Mouse (Mus musculus): ENCODE measurements at regions not wholly inside any gene's neighbourhood (a gene's known extent, or its start where the extent isn't known, plus 50 kb on each side); places are given as distances from the start of the nearest gene placed in this dataset.

GRCm38 (mm10) chr2:173353435-173354241 is 77.3 kb upstream of the Pmepa1 start:
- CTCF ChIA-PET = interaction anchor here in 2 of 4 experiments (0.5 to 0.6 kb wide), 2 partner anchors 63 to 103 kb away, joined by 3 read pairs; no protein-coding TSS in a partner anchor
- POLR2A ChIA-PET = interaction anchor here in 1 of 4 experiments (0.6 kb wide), 1 partner anchor 141 kb away, joined by 3 read pairs; no protein-coding TSS in a partner anchor

GRCm38 (mm10) chr2:173356786-173357185 is 80.5 kb upstream of the Pmepa1 start:
- ChIA-PET POLR2A (interaction anchor here in 3 of 4 experiments (0.5 to 2.7 kb wide), 12 partner anchors 9 to 277 kb away, joined by 3 to 8 read pairs (median 4); no protein-coding TSS in a partner anchor), CTCF (interaction anchor here in 2 of 4 experiments (0.6 to 1.2 kb wide), 5 partner anchors 8 to 127 kb away, joined by 3 to 6 read pairs (median 4); no protein-coding TSS in a partner anchor)

- ChIA-PET POLR2A (interaction anchor here in 2 of 4 experiments (0.9 to 1.4 kb wide), 4 partner anchors 8 to 114 kb away, joined by 3 to 4 read pairs (median 3); no protein-coding TSS in a partner anchor), CTCF (interaction anchor here in 1 of 4 experiments (0.6 to 1.3 kb wide), 2 partner anchors 8 to 23 kb away, joined by 3 read pairs; no protein-coding TSS in a partner anchor)
Measured at GRCm38 (mm10) chr2:173365441-173366166, 89.3 kb upstream of the Pmepa1 start.

GRCm38 (mm10) chr2:173366734-173367133 is 90.4 kb upstream of the Pmepa1 start:
- POLR2A ChIA-PET = interaction anchor here in 3 of 4 experiments (0.6 to 1.3 kb wide), 4 partner anchors 9 to 15 kb away, joined by 3 to 4 read pairs (median 3); no protein-coding TSS in a partner anchor
- CTCF ChIA-PET = no interaction called here

- POLR2A ChIA-PET = interaction anchor here in 2 of 4 experiments (0.9 to 1.3 kb wide), 2 partner anchors 8 to 26 kb away, joined by 3 read pairs; no protein-coding TSS in a partner anchor
- CTCF ChIA-PET = interaction anchor here in 1 of 4 experiments (0.5 kb wide), 1 partner anchor 420 kb away, joined by 7 read pairs; no protein-coding TSS in a partner anchor
Measured at GRCm38 (mm10) chr2:173368899-173369298, 92.6 kb upstream of the Pmepa1 start.

GRCm38 (mm10) chr2:173376926-173377325 is 100.6 kb upstream of the Pmepa1 start:
- POLR2A ChIA-PET = no interaction called here
- CTCF ChIA-PET = interaction anchor here in 1 of 4 experiments (0.6 kb wide), 1 partner anchor 731 kb away, joined by 3 read pairs; no protein-coding TSS in a partner anchor

GRCm38 (mm10) chr2:173377497-173378257 is 101.3 kb upstream of the Pmepa1 start:
- POLR2A ChIA-PET = no interaction called here
- CTCF ChIA-PET = interaction anchor here in 2 of 4 experiments (0.6 kb wide), 2 partner anchors 50 to 730 kb away, joined by 3 to 10 read pairs; no protein-coding TSS in a partner anchor

- CTCF ChIA-PET = interaction anchor here in 3 of 4 experiments (0.5 to 0.7 kb wide), 3 partner anchors 22 to 200 kb away, joined by 3 read pairs; no protein-coding TSS in a partner anchor
Measured at GRCm38 (mm10) chr2:173379736-173380135, 103.4 kb upstream of the Pmepa1 start.

GRCm38 (mm10) chr2:173380341-173380761 is 104.0 kb upstream of the Pmepa1 start:
- POLR2A ChIA-PET = interaction anchor here in 2 of 4 experiments (0.6 to 0.9 kb wide), 2 partner anchors 10 to 71 kb away, joined by 3 read pairs; no protein-coding TSS in a partner anchor
- CTCF ChIA-PET = interaction anchor here in 3 of 4 experiments (0.6 to 0.7 kb wide), 3 partner anchors 23 to 275 kb away, joined by 3 read pairs; no protein-coding TSS in a partner anchor

More at GRCm38 (mm10) chr2:173379736-173380135, 103.4 kb upstream of the Pmepa1 start:
- POLR2A ChIA-PET = interaction anchor here in 1 of 4 experiments (0.9 kb wide), 1 partner anchor 10 kb away, joined by 3 read pairs; no protein-coding TSS in a partner anchor

GRCm38 (mm10) chr2:173382176-173382813 is 106.0 kb upstream of the Pmepa1 start:
- ChIA-PET POLR2A (interaction anchor here in 3 of 4 experiments (0.7 to 1.0 kb wide), 3 partner anchors 9 to 25 kb away, joined by 3 to 5 read pairs (median 5); no protein-coding TSS in a partner anchor), CTCF (interaction anchor here (0.5 to 0.9 kb wide), 5 partner anchors 20 to 224 kb away, joined by 3 to 14 read pairs (median 4); no protein-coding TSS in a partner anchor)

GRCm38 (mm10) chr2:173384935-173385586 is 108.7 kb upstream of the Pmepa1 start:
- ChIA-PET CTCF (interaction anchor here in 1 of 4 experiments (1.9 kb wide), 1 partner anchor 155 kb away, joined by 5 read pairs; no protein-coding TSS in a partner anchor), POLR2A (interaction anchor here in 1 of 4 experiments (0.6 to 1.1 kb wide), 2 partner anchors 34 to 155 kb away, joined by 3 read pairs; no protein-coding TSS in a partner anchor)

GRCm38 (mm10) chr2:173385722-173386141 is 109.4 kb upstream of the Pmepa1 start:
- CTCF ChIA-PET = interaction anchor here in 1 of 4 experiments (1.9 kb wide), 1 partner anchor 156 kb away, joined by 5 read pairs; no protein-coding TSS in a partner anchor
- POLR2A ChIA-PET = interaction anchor here in 1 of 4 experiments (1.1 kb wide), 1 partner anchor 156 kb away, joined by 3 read pairs; no protein-coding TSS in a partner anchor

GRCm38 (mm10) chr2:173388140-173388539 is 111.8 kb upstream of the Pmepa1 start:
- POLR2A ChIA-PET = no interaction called here
- CTCF ChIA-PET = interaction anchor here in 2 of 4 experiments (0.6 kb wide), 3 partner anchors 22 to 1286 kb away, joined by 3 to 4 read pairs (median 3); no protein-coding TSS in a partner anchor

GRCm38 (mm10) chr2:173392557-173393323 is 116.4 kb upstream of the Pmepa1 start:
- ChIA-PET POLR2A (interaction anchor here in 1 of 4 experiments (0.9 to 1.5 kb wide), 2 partner anchors 14 to 16 kb away, joined by 3 read pairs; no protein-coding TSS in a partner anchor), CTCF (no interaction called here)

- ChIA-PET CTCF (no interaction called here), POLR2A (no interaction called here)
Measured at GRCm38 (mm10) chr2:173393324-173393592, 116.9 kb upstream of the Pmepa1 start.

GRCm38 (mm10) chr2:173395526-173395925 is 119.2 kb upstream of the Pmepa1 start:
- ChIA-PET POLR2A (no interaction called here), CTCF (interaction anchor here in 2 of 4 experiments (0.5 to 0.7 kb wide), 4 partner anchors 166 to 580 kb away, joined by 3 to 7 read pairs (median 4); no protein-coding TSS in a partner anchor)
